Mouse (Mus musculus): Measurements from ENCODE around the gene Adora2a. TPM values are rescaled to one million over a fixed set of nuclear protein-coding genes. Genes with fewer than 3 reads are reported as not detected.

Adora2a gene
- polyA plus RNA-seq, 1 experiment from 2014 or later, result 0.11 TPM

DNA sequence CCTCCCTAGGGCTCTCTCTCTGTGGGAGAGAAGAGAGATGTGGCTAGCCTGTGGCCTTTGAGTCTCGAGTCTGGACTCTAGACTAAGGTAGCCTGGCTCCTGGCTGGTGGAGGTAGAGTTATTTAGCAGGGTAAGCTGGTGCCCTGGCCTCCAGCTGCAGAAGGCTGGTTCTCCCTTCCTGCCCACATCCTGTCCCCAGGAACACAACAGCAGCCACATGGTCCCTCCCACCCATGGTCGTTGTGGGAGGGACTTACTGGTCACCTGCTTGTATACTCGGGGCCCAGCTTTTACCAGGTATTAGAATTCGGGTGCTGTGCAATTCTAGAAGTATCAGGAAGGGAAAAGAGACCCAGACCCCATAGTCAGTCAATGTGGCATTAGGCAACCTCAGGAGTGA, 3.6 kb downstream of the Adora2a start:
- no peak overlapping the region for H3K4me3 ChIP-seq (ENCODE audit: inconsistent target)
- no peaks in the 10 kb centered on the region for H3K36me3 ChIP-seq (ENCODE audit: inconsistent target)
- no peak overlapping the region for H3K27ac ChIP-seq
- no peaks in the 10 kb centered on the region for H3K79me2 ChIP-seq (ENCODE audit: inconsistent target)
- 7% methylated on average over 4 of the region's 4 CpGs for WGBS (ENCODE audit: missing documents)

GRCm38 (mm10) chr10:75322966-75323365, 6.3 kb downstream of the Adora2a start:
- H3K79me2 ChIP-seq (ENCODE audit: inconsistent target), result no peaks in the 10 kb centered on the region
- WGBS (ENCODE audit: missing documents), result 82% methylated on average over 6 of the region's 6 CpGs
- no peak overlapping the region for H3K4me3 ChIP-seq (ENCODE audit: inconsistent target)
- no peaks in the 10 kb centered on the region for H3K36me3 ChIP-seq (ENCODE audit: inconsistent target)
- no peak overlapping the region for H3K27ac ChIP-seq

DNA sequence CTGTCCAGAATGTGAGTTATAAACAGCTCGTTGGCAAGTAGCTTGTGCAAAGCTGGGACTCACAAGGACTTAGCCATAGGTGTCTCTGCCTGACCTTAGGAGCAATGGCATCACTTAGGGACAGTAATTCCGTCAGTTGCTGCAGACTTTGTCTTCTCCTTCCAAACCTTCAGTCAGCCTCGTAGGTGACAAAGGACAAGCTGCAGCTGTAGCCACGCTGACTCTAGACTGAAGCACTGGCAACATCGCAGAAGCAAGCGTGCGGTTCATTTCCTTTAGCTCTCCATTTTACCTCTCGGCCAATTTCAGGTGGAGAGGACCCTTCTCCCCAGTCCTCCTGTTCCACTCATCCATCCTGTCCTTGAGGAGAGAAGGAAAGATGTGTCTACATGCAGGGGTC, 7.3 kb downstream of the Adora2a start:
- WGBS (ENCODE audit: missing documents), result 69% methylated on average over 8 of the region's 8 CpGs

GRCm38 (mm10) chr10:75324391-75324790, 7.7 kb downstream of the Adora2a start:
- Histone ChIP-seq H3K27ac (no peak overlapping the region), H3K36me3 (ENCODE audit: inconsistent target) (no peaks in the 10 kb centered on the region), H3K4me3 (ENCODE audit: inconsistent target) (no peak overlapping the region), H3K79me2 (ENCODE audit: inconsistent target) (no peaks in the 10 kb centered on the region)
- 28% methylated on average over 10 of the region's 10 CpGs for WGBS (ENCODE audit: missing documents)

More for the DNA sequence above, 7.3 kb downstream of the Adora2a start:
- Histone ChIP-seq H3K27ac (no peak overlapping the region), H3K4me3 (ENCODE audit: inconsistent target) (no peak overlapping the region), H3K79me2 (ENCODE audit: inconsistent target) (no peaks in the 10 kb centered on the region), H3K36me3 (ENCODE audit: inconsistent target) (no peaks in the 10 kb centered on the region)

DNA sequence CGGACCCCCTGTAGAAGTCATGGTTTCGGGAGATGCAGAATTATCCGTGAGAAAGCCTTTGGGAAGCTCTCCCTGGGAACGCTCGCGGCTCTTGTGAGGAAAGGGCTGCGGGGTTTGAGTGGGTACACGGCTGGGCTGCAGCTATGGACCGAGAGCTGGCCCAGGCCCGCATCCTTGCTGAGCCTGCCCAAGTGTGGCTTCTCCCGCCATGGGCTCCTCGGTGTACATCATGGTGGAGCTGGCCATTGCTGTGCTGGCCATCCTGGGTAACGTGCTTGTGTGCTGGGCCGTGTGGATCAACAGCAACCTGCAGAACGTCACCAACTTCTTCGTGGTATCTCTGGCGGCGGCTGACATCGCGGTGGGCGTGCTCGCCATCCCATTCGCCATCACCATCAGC, 9.1 kb downstream of the Adora2a start:
- Histone ChIP-seq H3K4me3 (ENCODE audit: inconsistent target) (no peak overlapping the region), H3K36me3 (ENCODE audit: inconsistent target) (no peaks in the 10 kb centered on the region), H3K79me2 (ENCODE audit: inconsistent target) (no peaks in the 10 kb centered on the region), H3K27ac (no peak overlapping the region)
- WGBS (ENCODE audit: missing documents), result 94% methylated on average over 23 of the region's 23 CpGs

DNA sequence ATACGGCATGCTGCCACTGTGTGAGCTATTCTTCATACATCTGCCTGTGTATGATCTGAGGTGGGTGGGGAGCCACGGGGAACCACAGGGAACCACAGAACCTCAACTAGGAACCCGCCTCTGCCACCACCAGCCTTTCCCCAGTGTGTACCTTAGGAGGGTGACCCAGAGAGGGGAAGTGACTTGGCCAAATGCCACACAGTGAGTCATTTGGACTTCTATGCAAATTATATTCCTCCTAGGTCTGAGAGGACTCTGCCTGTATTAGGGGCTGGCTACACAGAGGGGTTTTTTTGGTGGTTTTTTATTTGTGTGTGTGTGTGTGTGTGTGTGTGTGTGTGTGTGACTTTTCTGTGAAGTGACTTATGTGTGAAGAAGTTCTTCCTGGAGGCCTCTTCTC, 9.9 kb downstream of the Adora2a start:
- 0% methylated on average over 3 of the region's 3 CpGs for WGBS (ENCODE audit: missing documents)
- no peak overlapping the region for H3K4me3 ChIP-seq (ENCODE audit: inconsistent target)
- H3K79me2 ChIP-seq (ENCODE audit: inconsistent target), result no peaks in the 10 kb centered on the region
- H3K36me3 ChIP-seq (ENCODE audit: inconsistent target), result no peaks in the 10 kb centered on the region
- no peak overlapping the region for H3K27ac ChIP-seq

DNA sequence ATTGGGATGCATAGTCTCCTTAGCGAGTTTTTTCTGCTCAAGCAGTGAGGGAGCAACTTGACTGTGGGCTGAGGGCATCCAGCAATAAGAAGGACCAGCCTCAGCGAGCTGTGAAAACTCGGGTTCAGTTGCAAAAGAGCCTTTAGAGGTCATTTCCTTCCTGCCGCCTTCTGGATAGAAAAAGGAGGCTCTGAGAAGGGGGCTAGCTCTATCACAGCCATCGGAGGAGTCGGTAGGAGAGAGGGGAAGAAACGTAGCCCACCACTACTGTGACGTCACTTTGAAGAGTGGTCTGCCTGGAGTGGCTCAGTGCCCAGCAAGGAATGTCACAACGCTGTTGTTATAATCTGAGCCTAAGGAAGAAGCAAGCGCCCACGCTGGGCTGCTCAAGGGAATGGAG, 10.4 kb downstream of the Adora2a start:
- WGBS (ENCODE audit: missing documents), result 25% methylated on average over 11 of the region's 11 CpGs
- Histone ChIP-seq H3K36me3 (ENCODE audit: inconsistent target) (no peaks in the 10 kb centered on the region), H3K79me2 (ENCODE audit: inconsistent target) (no peaks in the 10 kb centered on the region), H3K27ac (no peak overlapping the region), H3K4me3 (ENCODE audit: inconsistent target) (no peak overlapping the region)

DNA sequence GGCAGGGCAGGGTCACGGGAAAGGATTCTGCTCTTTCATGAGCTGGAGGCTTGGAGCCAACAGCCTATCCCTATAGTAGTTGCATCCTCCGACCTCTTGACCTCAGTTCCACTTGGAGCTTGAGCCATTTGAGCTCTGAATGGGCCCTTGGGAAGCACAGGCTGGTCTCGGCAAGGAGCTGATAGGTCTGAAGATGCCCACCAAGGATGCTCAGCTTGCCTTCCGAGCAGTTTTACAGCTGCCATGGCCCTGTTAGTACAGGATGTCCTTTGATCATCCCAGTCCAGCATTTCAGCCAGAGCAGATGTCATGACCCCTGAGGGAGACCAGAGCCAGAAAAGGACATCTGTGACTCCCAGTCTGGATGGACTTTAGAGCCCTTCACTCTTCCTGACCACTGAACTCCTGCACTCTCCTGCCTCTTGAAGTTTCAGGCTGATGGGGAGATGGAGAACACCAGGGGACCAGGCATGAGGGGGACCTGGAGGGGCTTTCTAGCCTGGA, 11.6 kb downstream of the Adora2a start:
- no peak overlapping the region for H3K27ac ChIP-seq
- no peak overlapping the region for H3K4me3 ChIP-seq (ENCODE audit: inconsistent target)
- 98% methylated on average over 4 of the region's 4 CpGs for WGBS (ENCODE audit: missing documents)
- H3K79me2 ChIP-seq (ENCODE audit: inconsistent target), result no peaks in the 10 kb centered on the region
- no peaks in the 10 kb centered on the region for H3K36me3 ChIP-seq (ENCODE audit: inconsistent target)

- WGBS (ENCODE audit: missing documents), result 88% methylated on average over 3 of the region's 3 CpGs
- no peaks in the 10 kb centered on the region for H3K79me2 ChIP-seq (ENCODE audit: inconsistent target)
- H3K4me3 ChIP-seq (ENCODE audit: inconsistent target), result no peak overlapping the region
- H3K36me3 ChIP-seq (ENCODE audit: inconsistent target), result no peaks in the 10 kb centered on the region
- H3K27ac ChIP-seq, result no peak overlapping the region
Observed at GRCm38 (mm10) chr10:75332268-75332667, 15.6 kb downstream of the Adora2a start.

GRCm38 (mm10) chr10:75333176-75333776, 16.6 kb downstream of the Adora2a start:
- 93% methylated on average over 23 of the region's 23 CpGs for WGBS (ENCODE audit: missing documents)
- no peaks in the 10 kb centered on the region for H3K36me3 ChIP-seq (ENCODE audit: inconsistent target)

DNA sequence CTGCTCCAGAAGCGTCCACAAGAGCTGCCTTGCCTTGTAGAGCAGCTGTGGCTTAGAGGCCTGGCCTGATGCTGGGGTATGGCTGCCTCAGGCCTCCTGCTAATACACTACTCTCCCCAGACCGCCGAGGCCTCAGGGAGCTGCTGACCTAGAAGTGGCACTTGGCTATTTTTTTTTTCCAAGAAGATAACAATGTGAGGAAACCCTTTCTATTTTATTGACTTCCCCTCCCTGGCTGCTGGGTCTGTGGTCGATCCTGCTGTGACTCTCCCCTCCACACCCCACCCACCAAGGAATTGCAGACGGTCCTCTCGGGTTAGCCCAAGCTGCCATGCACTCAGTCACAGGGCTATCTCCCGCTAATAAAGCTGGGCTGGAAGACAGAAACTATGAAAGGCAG, 17.5 kb downstream of the Adora2a start:
- WGBS (ENCODE audit: missing documents), result 77% methylated on average over 7 of the region's 7 CpGs
- no peak overlapping the region for H3K27ac ChIP-seq
- no peaks in the 10 kb centered on the region for H3K36me3 ChIP-seq (ENCODE audit: inconsistent target)

More at GRCm38 (mm10) chr10:75333176-75333776, 16.6 kb downstream of the Adora2a start:
- no peak overlapping the region for H3K4me3 ChIP-seq (ENCODE audit: inconsistent target)
- H3K79me2 ChIP-seq (ENCODE audit: inconsistent target), result no peaks in the 10 kb centered on the region
- H3K27ac ChIP-seq, result no peak overlapping the region

GRCm38 (mm10) chr10:75335075-75335474, 18.4 kb downstream of the Adora2a start:
- Histone ChIP-seq H3K4me3 (ENCODE audit: inconsistent target) (no peak overlapping the region), H3K27ac (no peak overlapping the region), H3K36me3 (ENCODE audit: inconsistent target) (no peaks in the 10 kb centered on the region), H3K79me2 (ENCODE audit: inconsistent target) (no peaks in the 10 kb centered on the region)
- WGBS (ENCODE audit: missing documents), result 96% methylated on average over 6 of the region's 6 CpGs

More for the DNA sequence above, 17.5 kb downstream of the Adora2a start:
- Histone ChIP-seq H3K4me3 (ENCODE audit: inconsistent target) (no peak overlapping the region), H3K79me2 (ENCODE audit: inconsistent target) (no peaks in the 10 kb centered on the region)

DNA sequence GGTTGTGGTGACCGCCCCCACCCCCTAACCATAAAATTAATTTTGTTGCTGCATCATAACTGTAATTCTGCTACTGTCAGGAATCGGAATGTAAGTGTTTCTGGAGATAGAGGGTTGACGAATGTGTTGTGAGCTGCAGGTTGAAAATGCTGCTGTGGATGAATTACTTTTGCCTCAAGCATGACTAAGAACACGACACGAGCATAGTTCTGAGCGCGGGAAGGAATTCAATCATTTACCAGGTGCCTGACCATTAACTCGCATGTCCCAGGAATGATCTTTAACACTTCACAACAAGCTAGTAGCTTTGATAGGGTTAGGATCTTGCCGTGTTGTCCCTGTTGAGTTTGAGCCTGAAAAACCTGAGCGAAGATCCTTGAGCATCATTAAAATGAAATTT, 20.6 kb downstream of the Adora2a start:
- H3K36me3 ChIP-seq (ENCODE audit: inconsistent target), result no peaks in the 10 kb centered on the region
- 91% methylated on average over 10 of the region's 10 CpGs for WGBS (ENCODE audit: missing documents)
- H3K27ac ChIP-seq, result no peak overlapping the region
- H3K4me3 ChIP-seq (ENCODE audit: inconsistent target), result no peak overlapping the region
- H3K79me2 ChIP-seq (ENCODE audit: inconsistent target), result no peaks in the 10 kb centered on the region

DNA sequence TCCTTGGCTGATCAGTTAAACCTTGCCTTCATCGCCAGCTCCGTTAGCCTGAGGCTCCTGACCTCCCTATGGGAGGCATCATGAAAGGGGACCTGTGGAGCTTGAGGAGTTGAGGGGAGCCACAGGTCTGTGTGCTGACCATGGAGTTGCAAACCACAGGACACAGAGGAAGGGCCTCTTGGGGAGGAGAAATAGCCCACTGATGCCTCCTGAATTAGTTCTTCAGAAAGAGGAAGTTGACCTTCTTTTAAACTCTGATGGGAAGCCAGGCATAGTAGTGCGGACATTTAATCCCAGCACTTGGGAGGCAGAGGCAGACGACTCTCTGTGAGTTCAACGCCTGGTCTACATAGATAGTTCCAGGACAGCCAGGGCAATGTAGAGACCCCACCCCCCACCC, 22.2 kb downstream of the Adora2a start:
- 25% methylated on average over 5 of the region's 5 CpGs for WGBS (ENCODE audit: missing documents)
- Histone ChIP-seq H3K36me3 (ENCODE audit: inconsistent target) (no peaks in the 10 kb centered on the region), H3K27ac (no peak overlapping the region), H3K4me3 (ENCODE audit: inconsistent target) (no peak overlapping the region), H3K79me2 (ENCODE audit: inconsistent target) (no peaks in the 10 kb centered on the region)

GRCm38 (mm10) chr10:75339377-75339776, 22.7 kb downstream of the Adora2a start:
- no peak overlapping the region for H3K4me3 ChIP-seq (ENCODE audit: inconsistent target)
- WGBS (ENCODE audit: missing documents), result 88% methylated on average over 7 of the region's 7 CpGs

DNA sequence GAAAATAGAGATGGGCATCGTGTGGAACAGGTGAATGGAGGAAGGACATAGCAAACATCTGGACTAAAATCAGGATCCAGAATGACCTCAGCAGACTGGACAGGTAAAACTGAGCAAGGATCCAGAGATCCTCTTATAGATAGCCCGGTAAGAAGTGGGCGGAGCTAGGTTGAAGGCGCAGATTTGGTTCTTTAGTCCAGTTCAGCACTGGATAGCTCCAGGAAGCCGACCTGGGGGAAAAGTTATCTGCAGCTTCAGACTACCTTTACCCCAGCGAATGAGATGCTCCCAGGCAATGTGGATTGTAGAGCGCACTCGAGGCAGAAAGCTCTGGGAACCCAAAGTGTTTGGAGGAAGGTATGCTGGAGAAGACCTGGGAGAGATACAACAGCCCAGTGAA, 25.3 kb downstream of the Adora2a start:
- no peak overlapping the region for H3K27ac ChIP-seq
- no peaks in the 10 kb centered on the region for H3K79me2 ChIP-seq (ENCODE audit: inconsistent target)
- no peaks in the 10 kb centered on the region for H3K36me3 ChIP-seq (ENCODE audit: inconsistent target)
- WGBS (ENCODE audit: missing documents), result 61% methylated on average over 8 of the region's 8 CpGs
- no peak overlapping the region for H3K4me3 ChIP-seq (ENCODE audit: inconsistent target)

More at GRCm38 (mm10) chr10:75339377-75339776, 22.7 kb downstream of the Adora2a start:
- Histone ChIP-seq H3K36me3 (ENCODE audit: inconsistent target) (no peaks in the 10 kb centered on the region), H3K79me2 (ENCODE audit: inconsistent target) (no peaks in the 10 kb centered on the region), H3K27ac (no peak overlapping the region)

All from macrophage (primary cell).